In the genomic region with DNA sequence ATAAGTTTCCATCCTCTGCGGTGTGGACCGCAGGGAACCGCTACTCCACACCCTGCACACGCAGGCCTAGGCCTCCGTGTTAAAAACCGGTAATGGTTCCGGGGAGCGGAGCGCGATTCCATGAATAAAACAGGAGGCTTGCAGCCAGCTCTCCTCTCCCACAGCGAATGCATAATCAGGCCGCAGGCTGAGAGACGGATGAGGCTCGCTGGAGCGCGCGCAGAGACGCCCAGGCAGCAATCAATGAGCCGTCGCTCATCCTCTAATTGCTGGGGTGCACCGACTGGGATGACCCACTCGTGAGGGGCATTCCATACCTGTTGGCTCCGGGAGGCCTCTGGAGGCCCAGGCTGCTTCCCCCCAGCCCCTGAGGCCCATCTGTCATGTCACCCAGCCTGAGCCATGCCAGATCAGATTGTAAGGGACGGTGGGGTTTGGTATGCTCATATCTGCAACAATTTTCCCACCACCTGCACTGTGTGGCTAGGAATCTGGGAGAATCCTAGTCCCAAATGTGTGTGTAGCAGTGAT, we compare ENCODE assay signal across 8 mouse cellular contexts. TPM values are rescaled to one million over a fixed set of nuclear protein-coding genes. Genes with fewer than 3 reads are reported as not detected.
DNase-seq lines count a peak whose midpoint lies in the region; ATAC-seq and TF ChIP-seq lines count a peak whose summit lies in the region.
"Had no signal": no experiment of that assay in that cellular context is flagged by ENCODE, and none has a peak within 500 bp of the region (broad histone marks: within the 10 kb centered on the region; RNA-seq: fewer than 3 reads in every experiment).

No protein-coding gene starts in this region.

- H3K9ac ChIP-seq in embryonic facial prominence, embryonic 14.5 days (ENCODE audit: low read depth, low read length): peak overlapping the region; percentile 45
- peak overlapping the region; percentile 25 for H3K9ac ChIP-seq in hindbrain, postnatal 0 days (replicated peaks; ENCODE audit: low read length)

- H3K4me3 ChIP-seq in embryonic facial prominence, embryonic 14.5 days (ENCODE audit: low read depth, low read length): no peak overlapping the region
- no peak overlapping the region for H3K4me3 ChIP-seq in hindbrain, postnatal 0 days (ENCODE audit: low read length)

- WGBS in embryonic facial prominence, embryonic 14.5 days: 11% methylated on average over 20 of the region's 24 CpGs
- WGBS in hindbrain, postnatal 0 days: 5% methylated on average over 24 of the region's 24 CpGs

- peak; percentile 30 to 36 for DNase-seq in layer of hippocampus, postnatal 36 days
- no peak for DNase-seq in layer of hippocampus, adult 9-11 months
- peak; percentile 52 for DNase-seq in embryonic facial prominence, embryonic 14.5 days (ENCODE audit: low spot score)
- DNase-seq in hindbrain, postnatal 0 days (ENCODE audit: low spot score): peak; percentile 75
- peak; percentile 68 for DNase-seq in retina, postnatal 1 day
- no peak for DNase-seq in cerebellum, adult 11-12 months
- DNase-seq: gastrocnemius, postnatal 10 days had no signal

- no peaks in the 10 kb centered on the region for H3K27me3 ChIP-seq in embryonic facial prominence, embryonic 14.5 days (replicated peaks; ENCODE audit: control insufficient read depth, insufficient read depth, low read length)
- no peaks in the 10 kb centered on the region for H3K27me3 ChIP-seq in hindbrain, postnatal 0 days (ENCODE audit: insufficient read depth, low read length)

- H3K4me1 ChIP-seq in embryonic facial prominence, embryonic 14.5 days (ENCODE audit: control insufficient read depth, insufficient read depth, low read length): peaks cover 6% of the 10 kb centered on the region; the same call in 1 of the 2 replicates
- no peaks in the 10 kb centered on the region for H3K4me1 ChIP-seq in hindbrain, postnatal 0 days (ENCODE audit: insufficient read depth, low read length)

- TF ChIP-seq CTCF in hindbrain, postnatal 0 days (IDR thresholded peaks at IDR 0.05; ENCODE audit: low read depth): no peak

- peak; percentile 18; the same call in 1 of the 2 replicates for ATAC-seq in embryonic facial prominence, embryonic 14.5 days (ENCODE audit: low read depth)
- peak; percentile 48; the same call in 1 of the 2 replicates for ATAC-seq in hindbrain, postnatal 0 days
- ATAC-seq in erythroblast, adult 5-6 weeks (replicated peaks; ENCODE audit: low FRiP score, poor library complexity, severe bottlenecking): no peak

- H3K36me3 ChIP-seq in embryonic facial prominence, embryonic 14.5 days (ENCODE audit: control insufficient read depth, insufficient read depth, low read length): no peaks in the 10 kb centered on the region
- no peaks in the 10 kb centered on the region for H3K36me3 ChIP-seq in hindbrain, postnatal 0 days (ENCODE audit: insufficient read depth, low read length)

- H3K4me2 ChIP-seq in embryonic facial prominence, embryonic 14.5 days (ENCODE audit: low read depth, low read length): peak overlapping the region; percentile 35
- H3K4me2 ChIP-seq in hindbrain, postnatal 0 days (ENCODE audit: low read depth, low read length): peak overlapping the region; percentile 27; the same call in 1 of the 2 replicates

- H3K27ac ChIP-seq in embryonic facial prominence, embryonic 14.5 days (replicated peaks; ENCODE audit: low read depth, low read length): 0 out of 2 replicates have a peak overlapping the region, but pooled peaks have one; percentile 10
- H3K27ac ChIP-seq in hindbrain, postnatal 0 days: peak overlapping the region; percentile 57; the same call in 1 of the 2 replicates

- no peaks in the 10 kb centered on the region for H3K9me3 ChIP-seq in embryonic facial prominence, embryonic 14.5 days (ENCODE audit: control insufficient read depth, low read length)
- no peaks in the 10 kb centered on the region for H3K9me3 ChIP-seq in hindbrain, postnatal 0 days (ENCODE audit: low read length)

RNA-seq across cellular contexts. Expression of a gene that starts 17.3 kb away (rescaled TPM):
- 10 to 100 TPM; 35.6 to 39.6 TPM for total RNA-seq in layer of hippocampus, postnatal 36 days (2021)
- polyA plus RNA-seq in embryonic facial prominence, embryonic 14.5 days (2014; fragmentation: Nextera tagmentation; extraction: Ambion mirVana): 50.8 and 52.1 TPM in 2 replicates
- total RNA-seq in hindbrain, postnatal 0 days (2014; rRNA removed): 41.5 and 49.3 TPM in 2 replicates
- polyA plus RNA-seq in hindbrain, postnatal 0 days (2015; fragmentation: Nextera tagmentation; extraction: Ambion mirVana): 45.8 and 45.9 TPM in 2 replicates
- 1.3 and 4.4 TPM in 2 replicates for total RNA-seq in erythroblast, adult 5-6 weeks (2015; ENCODE audit: low replicate concordance)
- total RNA-seq in erythroblast, adult 5-6 weeks (2017; ENCODE audit: low replicate concordance): 14.7 and 24.0 TPM in 2 replicates

RNA-seq across cellular contexts. Expression of a gene that starts 29.6 kb away (rescaled TPM):
- total RNA-seq in layer of hippocampus, postnatal 36 days (2021): 1 to 10 TPM; 9.0 to 9.6 TPM
- 20.9 and 23.6 TPM in 2 replicates for polyA plus RNA-seq in embryonic facial prominence, embryonic 14.5 days (2014; fragmentation: Nextera tagmentation; extraction: Ambion mirVana)
- total RNA-seq in hindbrain, postnatal 0 days (2014; rRNA removed): 24.0 and 32.8 TPM in 2 replicates
- polyA plus RNA-seq in hindbrain, postnatal 0 days (2015; fragmentation: Nextera tagmentation; extraction: Ambion mirVana): 23.2 and 23.8 TPM in 2 replicates
- not detected in 2 replicates for total RNA-seq in erythroblast, adult 5-6 weeks (2015; ENCODE audit: low replicate concordance)
- total RNA-seq in erythroblast, adult 5-6 weeks (2017; ENCODE audit: low replicate concordance): not detected in 2 replicates

RNA-seq across cellular contexts. Expression of a gene that starts 36.2 kb away (rescaled TPM):
- 1 to 10 TPM; 6.4 to 6.9 TPM for total RNA-seq in layer of hippocampus, postnatal 36 days (2021)
- 11.0 and 13.1 TPM in 2 replicates for polyA plus RNA-seq in embryonic facial prominence, embryonic 14.5 days (2014; fragmentation: Nextera tagmentation; extraction: Ambion mirVana)
- 2.6 and 3.2 TPM in 2 replicates for total RNA-seq in hindbrain, postnatal 0 days (2014; rRNA removed)
- polyA plus RNA-seq in hindbrain, postnatal 0 days (2015; fragmentation: Nextera tagmentation; extraction: Ambion mirVana): 4.3 and 4.4 TPM in 2 replicates
- 7.5 TPM in 1 of 2 replicates, not detected in the other for total RNA-seq in erythroblast, adult 5-6 weeks (2015; ENCODE audit: low replicate concordance)
- 5.9 TPM in 1 of 2 replicates, not detected in the other for total RNA-seq in erythroblast, adult 5-6 weeks (2017; ENCODE audit: low replicate concordance)

RNA-seq across cellular contexts. Expression of a gene that starts 40.0 kb away (rescaled TPM):
- 100 to 1,000 TPM; 199 to 204 TPM for total RNA-seq in layer of hippocampus, postnatal 36 days (2021)
- polyA plus RNA-seq in embryonic facial prominence, embryonic 14.5 days (2014; fragmentation: Nextera tagmentation; extraction: Ambion mirVana): 360 and 370 TPM in 2 replicates
- total RNA-seq in hindbrain, postnatal 0 days (2014; rRNA removed): 246 and 291 TPM in 2 replicates
- polyA plus RNA-seq in hindbrain, postnatal 0 days (2015; fragmentation: Nextera tagmentation; extraction: Ambion mirVana): 410 and 430 TPM in 2 replicates
- total RNA-seq in erythroblast, adult 5-6 weeks (2015; ENCODE audit: low replicate concordance): 25.7 and 25.9 TPM in 2 replicates
- total RNA-seq in erythroblast, adult 5-6 weeks (2017; ENCODE audit: low replicate concordance): 13.0 and 14.2 TPM in 2 replicates

RNA-seq across cellular contexts. Expression of a gene that starts 43.1 kb away (rescaled TPM):
- 10 to 100 TPM; 58.5 to 63.4 TPM for total RNA-seq in layer of hippocampus, postnatal 36 days (2021)
- 59.7 and 88.3 TPM in 2 replicates for polyA plus RNA-seq in embryonic facial prominence, embryonic 14.5 days (2014; fragmentation: Nextera tagmentation; extraction: Ambion mirVana)
- total RNA-seq in hindbrain, postnatal 0 days (2014; rRNA removed): 257 and 261 TPM in 2 replicates
- polyA plus RNA-seq in hindbrain, postnatal 0 days (2015; fragmentation: Nextera tagmentation; extraction: Ambion mirVana): 730 and 732 TPM in 2 replicates
- 3.6 and 3.7 TPM in 2 replicates for total RNA-seq in erythroblast, adult 5-6 weeks (2015; ENCODE audit: low replicate concordance)
- total RNA-seq in erythroblast, adult 5-6 weeks (2017; ENCODE audit: low replicate concordance): 14.6 and 16.3 TPM in 2 replicates

Comparison
In these comparisons a context has a peak if more than half of its experiments do, and no peak if none do; other contexts are left out.
1. DNase-seq: peak in layer of hippocampus, postnatal 36 days (2 of 2), embryonic facial prominence, embryonic 14.5 days (single experiment), hindbrain, postnatal 0 days (single experiment) and retina, postnatal 1 day (single experiment); none in layer of hippocampus, adult 9-11 months (single experiment) and cerebellum, adult 11-12 months (single experiment).
2. RNA of a gene that starts 29.6 kb away (total RNA-seq): 24.0 to 32.8 TPM in hindbrain, postnatal 0 days and 9.0 to 9.6 TPM in layer of hippocampus, postnatal 36 days; not detected in erythroblast, adult 5-6 weeks; every median in the first group is over 4 times any median in the second.